Mouse (Mus musculus): ENCODE data around the gene Gm10912. TPM values are rescaled to one million over a fixed set of nuclear protein-coding genes. Genes with fewer than 3 reads are reported as not detected.
A peak's percentile ranks its signal among the peaks of the same experiment; 100 is the strongest.
"Not testable (repeated sequence)": the region's sequence is repeated elsewhere in the genome, so short reads cannot be mapped to it uniquely, and the experiment has no call there.

The Gm10912 gene
- polyA plus RNA-seq, 1 experiment from 2014 or later: 0.13 TPM

- H3K36me3 ChIP-seq: peaks cover 6% of the 10 kb centered on the region; the same call in 1 of the 2 replicates
- WGBS: 5% methylated on average over 13 of the region's 13 CpGs
- peak within 1 kb of the TSS; percentile 64 for H3K27ac ChIP-seq
Observed at GRCm38 (mm10) chr2:104069704-104070185, 4.1 kb downstream of the Gm10912 start, which contains the start of gene Cd59b. Gene Cd59b (plus strand): TSS chr2:104069849.

GRCm38 (mm10) chr2:104078285-104078684 is 12.7 kb downstream of the Gm10912 start:
- not testable (repeated sequence) for H3K4me3 ChIP-seq; H3K4me1 ChIP-seq; H3K4me2 ChIP-seq; H3K27me3 ChIP-seq; H3K9ac ChIP-seq; H3K27ac ChIP-seq; ATAC-seq (ENCODE audit: insufficient number of reproducible peaks, insufficient read depth, low FRiP score, low TSS enrichment, low read depth); H3K36me3 ChIP-seq; H3K9me3 ChIP-seq
- 72% methylated on average over 5 of the region's 5 CpGs for WGBS

More at GRCm38 (mm10) chr2:104069704-104070185, 4.1 kb downstream of the Gm10912 start, which contains the start of gene Cd59b:
- Histone ChIP-seq H3K4me1 (peaks cover 10% of the 10 kb centered on the region; the same call in 1 of the 2 replicates), H3K9me3 (0 out of 2 replicates have a peak, but pooled peaks cover 6% of the 10 kb centered on the region), H3K4me2 (peak within 1 kb of the TSS; percentile 62), H3K9ac (peak within 1 kb of the TSS; percentile 65), H3K4me3 (peak within 1 kb of the TSS; percentile 46), H3K27me3 (no peaks in the 10 kb centered on the region)
- peak; percentile 84 for ATAC-seq (ENCODE audit: insufficient number of reproducible peaks, insufficient read depth, low FRiP score, low TSS enrichment, low read depth)

GRCm38 (mm10) chr2:104081436-104082050 is 15.9 kb downstream of the Gm10912 start:
- H3K4me2 ChIP-seq; H3K9me3 ChIP-seq; H3K36me3 ChIP-seq; H3K9ac ChIP-seq; H3K27me3 ChIP-seq; ATAC-seq (ENCODE audit: insufficient number of reproducible peaks, insufficient read depth, low FRiP score, low TSS enrichment, low read depth); H3K27ac ChIP-seq; H3K4me1 ChIP-seq; H3K4me3 ChIP-seq: not testable (repeated sequence)
- 80% methylated on average over 1 of the region's 1 CpGs for WGBS

GRCm38 (mm10) chr2:104082474-104082873 is 16.8 kb downstream of the Gm10912 start:
- no peaks in the 10 kb centered on the region for H3K4me1 ChIP-seq
- ATAC-seq (ENCODE audit: insufficient number of reproducible peaks, insufficient read depth, low FRiP score, low TSS enrichment, low read depth): no peak
- H3K4me2 ChIP-seq: no peak overlapping the region
- no peak overlapping the region for H3K27ac ChIP-seq
- H3K4me3 ChIP-seq: no peak overlapping the region
- no peaks in the 10 kb centered on the region for H3K27me3 ChIP-seq
- H3K9me3 ChIP-seq: no peaks in the 10 kb centered on the region
- no peaks in the 10 kb centered on the region for H3K36me3 ChIP-seq
- no peak overlapping the region for H3K9ac ChIP-seq

- H3K36me3 ChIP-seq; H3K9me3 ChIP-seq; ATAC-seq (ENCODE audit: insufficient number of reproducible peaks, insufficient read depth, low FRiP score, low TSS enrichment, low read depth); H3K9ac ChIP-seq; H3K27me3 ChIP-seq; H3K4me2 ChIP-seq; H3K4me3 ChIP-seq; H3K27ac ChIP-seq; H3K4me1 ChIP-seq: not testable (repeated sequence)
Observed at GRCm38 (mm10) chr2:104084027-104084426, 18.4 kb downstream of the Gm10912 start.

DNA sequence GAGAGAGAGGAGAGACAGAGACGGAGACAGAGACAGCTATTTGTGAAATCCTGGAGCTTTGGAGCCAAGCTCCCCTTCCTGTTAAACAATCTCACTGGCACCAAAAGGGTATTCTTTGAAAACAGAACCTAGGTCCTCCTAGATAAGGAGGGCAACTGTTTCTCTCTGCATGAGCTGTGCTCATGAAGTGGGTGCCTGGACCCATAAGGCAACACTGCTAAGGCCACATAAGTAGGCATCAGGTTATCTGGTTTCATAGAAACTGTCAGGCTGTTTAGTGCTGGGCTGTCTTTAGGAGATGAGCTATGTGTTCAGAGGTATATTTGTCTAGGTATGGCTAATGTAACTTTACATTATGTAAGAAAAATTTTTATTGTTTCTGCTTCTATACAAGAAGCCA is 21.9 kb downstream of the Gm10912 start:
- H3K27me3 ChIP-seq; ATAC-seq (ENCODE audit: insufficient number of reproducible peaks, insufficient read depth, low FRiP score, low TSS enrichment, low read depth); H3K27ac ChIP-seq; H3K36me3 ChIP-seq; H3K4me2 ChIP-seq; H3K9me3 ChIP-seq; H3K4me1 ChIP-seq; H3K9ac ChIP-seq; H3K4me3 ChIP-seq: not testable (repeated sequence)
- 95% methylated on average over 1 of the region's 1 CpGs for WGBS

DNA sequence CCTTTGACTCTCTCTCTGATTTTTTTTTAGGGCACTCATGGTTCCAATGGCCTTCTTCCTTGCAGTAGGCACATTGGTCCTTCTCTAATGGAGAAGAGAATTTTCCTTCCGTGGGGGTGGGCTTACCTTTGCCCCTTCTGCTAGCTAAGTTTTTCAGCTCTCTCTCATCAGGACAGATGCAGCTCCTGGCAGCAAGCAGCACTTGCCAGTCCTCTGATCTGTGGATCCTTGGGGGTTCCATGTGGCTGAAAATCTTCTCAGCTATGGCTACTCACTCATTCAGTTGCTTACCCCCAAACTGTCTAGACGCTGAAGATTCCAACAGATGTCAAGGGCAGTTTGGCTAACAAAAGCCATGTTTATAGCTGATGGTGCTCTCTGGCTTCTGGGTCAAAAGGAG is 27.7 kb downstream of the Gm10912 start:
- no peak for ATAC-seq (ENCODE audit: insufficient number of reproducible peaks, insufficient read depth, low FRiP score, low TSS enrichment, low read depth)
- Histone ChIP-seq H3K4me2 (no peak overlapping the region), H3K4me1 (peaks cover 8% of the 10 kb centered on the region; the same call in 1 of the 2 replicates), H3K36me3 (no peaks in the 10 kb centered on the region), H3K27ac (no peak overlapping the region), H3K9ac (no peak overlapping the region), H3K27me3 (no peaks in the 10 kb centered on the region), H3K9me3 (no peaks in the 10 kb centered on the region), H3K4me3 (no peak overlapping the region)
- 82% methylated on average over 2 of the region's 2 CpGs for WGBS

DNA sequence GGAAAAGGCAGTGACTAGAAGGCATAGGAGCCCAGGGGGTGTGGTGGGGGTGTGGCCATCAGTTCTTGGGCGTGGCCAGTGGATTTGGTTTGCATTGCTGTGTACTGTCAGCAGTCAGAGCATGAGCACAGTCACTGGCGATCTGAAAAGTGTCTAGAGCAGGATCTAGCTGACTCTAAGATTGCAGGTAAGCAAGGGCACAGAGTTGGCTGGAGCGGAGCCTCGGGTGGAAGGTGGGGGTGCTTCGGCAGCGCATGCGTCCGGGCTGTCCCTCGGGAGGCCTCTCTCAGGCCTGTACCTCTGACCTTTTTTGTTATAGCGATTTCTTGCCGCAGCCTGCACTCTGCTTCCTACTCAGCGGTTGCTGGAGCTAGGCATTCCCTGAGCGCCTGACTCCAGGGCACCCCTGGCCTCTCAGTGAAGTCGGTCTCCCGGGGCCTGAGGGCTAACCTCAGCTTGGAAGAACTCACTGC is 30.2 kb downstream of the Gm10912 start, which contains the start of gene Cd59a:
TSS of gene Cd59a (plus strand) at position 61 of the 473 bp plus-strand sequence.
- Histone ChIP-seq H3K36me3 (no peaks in the 10 kb centered on the region), H3K27ac (peak within 1 kb of the TSS; percentile 71), H3K9ac (peak within 1 kb of the TSS; percentile 74), H3K27me3 (no peaks in the 10 kb centered on the region), H3K4me3 (peak within 1 kb of the TSS; percentile 53), H3K4me2 (peak within 1 kb of the TSS; percentile 74), H3K4me1 (peaks cover 15% of the 10 kb centered on the region), H3K9me3 (no peaks in the 10 kb centered on the region)
- ATAC-seq (ENCODE audit: insufficient number of reproducible peaks, insufficient read depth, low FRiP score, low TSS enrichment, low read depth): peak; percentile 85
- WGBS: 2% methylated on average over 15 of the region's 15 CpGs

DNA sequence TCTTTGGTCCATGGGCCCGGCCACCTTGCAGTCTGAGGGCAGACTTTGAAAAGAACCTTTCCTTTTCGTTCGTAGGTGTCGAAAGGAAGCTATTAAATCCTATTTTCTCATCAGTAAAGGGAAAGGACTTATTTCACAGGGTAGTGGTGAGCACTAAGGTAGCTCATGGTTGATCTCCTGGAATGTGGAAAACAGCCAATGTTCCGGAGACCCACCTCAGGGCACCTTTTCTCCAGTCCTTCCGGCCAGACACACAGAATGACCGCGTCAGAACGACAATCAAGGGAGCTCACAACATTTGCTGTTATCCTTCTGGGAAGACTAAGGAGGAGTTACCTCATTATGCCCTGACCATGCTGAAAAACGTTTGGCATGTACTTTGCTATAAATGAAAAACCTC is 30.6 kb downstream of the Gm10912 start:
- Histone ChIP-seq H3K9ac (peak overlapping the region; percentile 74), H3K4me3 (peak overlapping the region; percentile 53), H3K4me2 (peak overlapping the region; percentile 74), H3K4me1 (peaks cover 15% of the 10 kb centered on the region), H3K9me3 (no peaks in the 10 kb centered on the region), H3K36me3 (no peaks in the 10 kb centered on the region), H3K27me3 (no peaks in the 10 kb centered on the region), H3K27ac (peak overlapping the region; percentile 71)
- WGBS: 33% methylated on average over 10 of the region's 10 CpGs
- ATAC-seq (ENCODE audit: insufficient number of reproducible peaks, insufficient read depth, low FRiP score, low TSS enrichment, low read depth): no peak

GRCm38 (mm10) chr2:104096796-104097195 is 31.2 kb downstream of the Gm10912 start:
- H3K9ac ChIP-seq; ATAC-seq (ENCODE audit: insufficient number of reproducible peaks, insufficient read depth, low FRiP score, low TSS enrichment, low read depth); H3K9me3 ChIP-seq; H3K27me3 ChIP-seq; H3K36me3 ChIP-seq; H3K4me3 ChIP-seq; H3K27ac ChIP-seq: not testable (repeated sequence)
- peaks cover 15% of the 10 kb centered on the region for H3K4me1 ChIP-seq
- H3K4me2 ChIP-seq: peak overlapping the region; percentile 74; the same call in 1 of the 2 replicates
- 54% methylated on average over 1 of the region's 1 CpGs for WGBS

DNA sequence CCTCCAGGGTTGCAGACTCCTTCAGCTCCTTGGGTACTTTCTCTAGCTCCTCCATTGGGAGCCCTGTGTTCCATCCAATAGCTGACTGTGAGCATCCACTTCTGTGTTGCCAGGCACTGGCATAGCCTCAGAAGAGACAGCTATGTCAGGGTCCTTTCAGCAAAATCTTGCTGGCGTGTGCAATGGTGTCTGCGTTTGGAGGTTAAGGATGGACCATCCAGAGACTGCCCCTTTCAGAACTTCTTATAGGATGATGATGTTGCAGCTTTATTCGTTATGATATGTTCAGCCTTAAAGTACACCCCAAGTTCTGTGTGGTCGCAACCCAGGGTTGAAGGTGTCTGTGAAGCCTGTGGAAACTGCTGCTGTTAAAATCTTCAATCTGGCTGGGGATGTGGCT is 31.8 kb downstream of the Gm10912 start:
- H3K4me2 ChIP-seq; H3K36me3 ChIP-seq; H3K27ac ChIP-seq; H3K9ac ChIP-seq; H3K9me3 ChIP-seq; H3K27me3 ChIP-seq; ATAC-seq (ENCODE audit: insufficient number of reproducible peaks, insufficient read depth, low FRiP score, low TSS enrichment, low read depth); H3K4me3 ChIP-seq: not testable (repeated sequence)
- WGBS: 97% methylated on average over 4 of the region's 4 CpGs
- H3K4me1 ChIP-seq: peaks cover 15% of the 10 kb centered on the region

- no peak overlapping the region; the same call in 1 of the 2 replicates for H3K27ac ChIP-seq
- H3K4me3 ChIP-seq: no peak overlapping the region
- no peaks in the 10 kb centered on the region for H3K36me3 ChIP-seq
- peaks cover 20% of the 10 kb centered on the region for H3K4me1 ChIP-seq
- no peak overlapping the region for H3K4me2 ChIP-seq
- no peaks in the 10 kb centered on the region for H3K27me3 ChIP-seq
- no peak for ATAC-seq (ENCODE audit: insufficient number of reproducible peaks, insufficient read depth, low FRiP score, low TSS enrichment, low read depth)
- H3K9me3 ChIP-seq: no peaks in the 10 kb centered on the region
- H3K9ac ChIP-seq: no peak overlapping the region
- 27% methylated on average over 3 of the region's 3 CpGs for WGBS
Observed at GRCm38 (mm10) chr2:104098529-104099230, 33.1 kb downstream of the Gm10912 start.

Data from embryonic facial prominence, embryonic 13.5 days (tissue).